Mouse (Mus musculus) lung, embryonic 14.5 days (tissue): Measurements from ENCODE around the gene Cldn34a. TPM values are rescaled to one million over a fixed set of nuclear protein-coding genes. Genes with fewer than 3 reads are reported as not detected.
"Not testable (repeated sequence)": the region's sequence is repeated elsewhere in the genome, so short reads cannot be mapped to it uniquely, and the experiment has no call there.

ENCODE experiments used
- ATAC-seq: fragments of 200-750 bp; cut with Nextera tagmentation; 2 replicates; pipeline ENCODE4 v1.8.0; 2017; ENCODE audit warnings: mild to moderate bottlenecking, moderate TSS enrichment, moderate library complexity; ENCODE audit not compliant: insufficient read depth
- DNase-seq: peaks from one replicate; pipeline ENCODE4 v3.0.0-alpha.2; 2015
- H3K27ac ChIP-seq: fragments of 300-500 bp; sonication (generic); 2 replicates; pipeline ENCODE4 v1.5.1; 2014; ENCODE audit warnings: low read depth, mild to moderate bottlenecking, moderate library complexity
- H3K27me3 ChIP-seq: fragments of 300-500 bp; sonication (generic); 2 replicates; pipeline ENCODE4 v1.6.1; 2014; ENCODE audit warnings: low read length, control low read depth; ENCODE audit not compliant: insufficient read depth
- H3K36me3 ChIP-seq: fragments of 300-500 bp; sonication (generic); 2 replicates; pipeline ENCODE4 v1.6.1; 2014; ENCODE audit warnings: control low read depth; ENCODE audit not compliant: insufficient read depth
- H3K4me1 ChIP-seq: fragments of 300-500 bp; sonication (generic); 2 replicates; pipeline ENCODE4 v1.6.1; 2014; ENCODE audit warnings: antibody characterized with exemption, control low read depth; ENCODE audit not compliant: insufficient read depth
- H3K4me2 ChIP-seq: fragments of 300-500 bp; sonication (generic); 2 replicates; pipeline ENCODE4 v1.6.1; 2014; ENCODE audit warnings: mild to moderate bottlenecking
- H3K4me3 ChIP-seq: fragments of 300-500 bp; sonication (generic); 2 replicates; pipeline ENCODE4 v1.5.1; 2014; ENCODE audit warnings: low read depth, low read length
- H3K9ac ChIP-seq: fragments of 300-500 bp; sonication (generic); 2 replicates; pipeline ENCODE4 v1.6.1; 2014
- H3K9me3 ChIP-seq: fragments of 300-500 bp; sonication (generic); 2 replicates; pipeline ENCODE4 v1.6.1; 2016; ENCODE audit warnings: low read depth, low read length, control low read depth
- CTCF ChIP-seq: IDR thresholded peaks from 2 replicates; pipeline ENCODE4 v1.5.1; 2016; ENCODE audit warnings: antibody characterized with exemption, low read depth
- WGBS: fragments of 180-500 bp; shearing (Covaris S2); extraction: QIAGEN DNeasy Blood & Tissue Kit; methylation state at CpG from one replicate; pipeline ENCODE4 v1.1.7; 2014; 5-methylcytosine and 5-hydroxymethylcytosine counted together
- polyA plus RNA-seq: library from polyadenylated mRNA; unstranded; fragments of >200 nt; fragmentation: Nextera tagmentation; extraction: Ambion mirVana; gene quantifications from 2 replicates; pipeline ENCODE4 v1.2.1, GENCODE M21; 2014

Gene Cldn34a
- polyA plus RNA-seq: not detected in 2 replicates

DNA sequence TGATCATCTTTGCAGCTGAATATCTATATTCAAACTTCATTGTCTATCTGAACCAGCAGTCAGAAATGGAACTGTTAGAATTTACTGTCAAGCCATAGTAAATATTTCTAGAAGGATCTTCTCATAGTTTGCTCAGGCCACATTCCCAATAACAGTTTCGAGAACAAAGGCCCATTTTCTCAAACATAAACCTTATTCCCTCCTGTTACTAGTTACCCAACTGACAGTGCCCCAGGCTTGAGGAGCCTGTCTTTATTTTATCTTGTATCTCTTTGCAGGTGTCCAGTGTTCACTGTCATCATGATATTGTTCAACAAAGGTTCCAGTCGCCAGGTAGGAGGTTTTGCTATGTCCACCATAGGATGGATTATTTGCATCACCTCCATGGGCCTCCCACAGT, at the start of gene Cldn34a:
TSS of gene Cldn34a (plus strand) at position 301 of the 400 bp plus-strand sequence.
- no peak for ATAC-seq

DNA sequence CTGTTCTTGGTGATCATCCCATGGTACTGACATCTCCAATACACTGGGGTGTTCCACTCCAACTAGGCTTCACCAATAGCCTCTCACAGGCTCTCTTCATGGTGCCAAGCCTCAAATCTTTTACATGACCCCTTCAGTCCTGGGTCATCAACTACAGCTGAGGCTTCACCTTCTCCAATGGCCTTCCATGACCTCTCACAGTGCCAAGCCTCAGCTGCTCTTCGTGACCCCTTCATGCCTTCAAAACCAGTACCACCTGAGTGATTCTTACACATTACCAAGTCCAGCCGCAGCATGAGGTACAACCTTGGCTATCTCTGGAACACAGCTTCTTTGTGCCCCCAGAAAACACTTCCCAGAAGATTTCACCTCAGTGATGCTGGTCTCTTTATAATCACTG, 44.5 kb upstream of the Cldn34a start:
- not testable (repeated sequence) for H3K9ac ChIP-seq, H3K4me3 ChIP-seq, H3K27me3 ChIP-seq, H3K27ac ChIP-seq, H3K9me3 ChIP-seq, H3K36me3 ChIP-seq, ATAC-seq, H3K4me2 ChIP-seq, H3K4me1 ChIP-seq, DNase-seq
- WGBS: 80% methylated on average over 2 of the region's 2 CpGs

More for the DNA sequence above, at the start of gene Cldn34a:
- no peak for TF ChIP-seq CTCF
- Histone ChIP-seq H3K27ac (no peak within 1 kb of the TSS), H3K9ac (no peak within 1 kb of the TSS), H3K4me2 (no peak within 1 kb of the TSS), H3K4me1 (no peaks in the 10 kb centered on the region), H3K4me3 (no peak within 1 kb of the TSS), H3K27me3 (no peaks in the 10 kb centered on the region), H3K36me3 (no peaks in the 10 kb centered on the region), H3K9me3 (no peaks in the 10 kb centered on the region)
- no peak for DNase-seq
- 69% methylated on average over 2 of the region's 2 CpGs for WGBS

DNA sequence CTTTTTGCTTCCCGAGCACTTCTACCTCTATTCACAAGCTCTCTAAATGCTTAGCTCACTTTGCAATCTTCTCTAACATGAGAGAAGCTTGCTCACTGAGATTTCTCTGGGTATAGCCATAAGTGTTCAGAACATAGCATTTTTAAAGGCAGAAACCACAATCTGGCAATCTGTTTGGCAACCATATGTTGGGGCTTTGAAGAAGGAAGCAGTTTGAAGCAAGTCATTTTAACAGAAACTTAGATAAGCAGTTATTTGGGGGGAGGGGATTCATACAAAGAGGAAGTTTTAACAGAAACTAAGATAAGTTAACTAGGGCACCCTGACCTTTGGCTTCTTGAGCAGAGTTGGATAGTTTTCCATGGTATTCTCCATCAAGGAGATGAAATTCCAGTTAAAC, 17.4 kb upstream of the Cldn34a start:
- no peak for ATAC-seq
- Histone ChIP-seq H3K27ac (no peak overlapping the region), H3K9ac (no peak overlapping the region), H3K9me3 (no peaks in the 10 kb centered on the region), H3K4me3 (no peak overlapping the region), H3K4me2 (no peak overlapping the region), H3K4me1 (no peaks in the 10 kb centered on the region), H3K36me3 (no peaks in the 10 kb centered on the region), H3K27me3 (no peaks in the 10 kb centered on the region)
- DNase-seq: no peak
- WGBS: 83% methylated on average over 1 of the region's 1 CpGs
- TF ChIP-seq CTCF: no peak

DNA sequence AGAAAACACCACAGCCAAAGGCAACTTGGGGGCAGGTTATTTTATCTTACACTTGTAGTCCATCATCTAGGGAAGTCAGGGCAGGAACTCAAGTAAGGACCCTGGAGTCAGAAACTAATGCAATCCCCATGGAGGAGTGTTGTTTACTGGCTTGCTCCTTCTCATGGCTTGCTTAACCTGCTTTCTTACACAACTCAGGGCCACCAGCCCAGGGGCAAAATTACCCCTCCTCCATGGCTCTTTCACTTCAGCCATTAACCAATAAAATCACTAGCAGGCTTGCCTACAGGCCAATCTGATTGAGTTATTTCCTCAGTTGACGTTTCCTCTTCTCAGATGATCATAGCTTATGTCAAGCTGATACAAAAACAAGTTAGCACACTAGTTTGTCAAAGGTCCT, 15.0 kb upstream of the Cldn34a start:
- ATAC-seq: no peak
- H3K36me3 ChIP-seq: no peaks in the 10 kb centered on the region

DNA sequence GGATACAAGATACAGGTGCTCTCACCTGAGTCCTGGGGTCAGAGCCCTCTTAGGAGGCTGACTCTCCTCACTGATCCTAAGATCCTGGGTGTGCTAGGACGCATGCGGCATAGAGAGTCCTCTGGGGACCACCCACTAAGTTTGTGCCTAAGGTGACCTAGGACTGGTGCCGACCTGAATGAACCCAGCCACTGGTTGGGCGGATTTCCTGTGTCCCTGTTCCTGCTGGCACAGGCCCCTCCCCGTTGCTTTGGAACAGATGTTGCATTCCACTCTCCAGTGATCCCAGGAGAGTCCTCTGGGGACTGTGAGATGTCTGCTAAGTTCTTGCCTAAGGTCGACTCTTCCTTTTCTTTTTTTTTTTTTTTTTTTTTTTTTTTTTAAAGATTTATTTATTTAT, 5.7 kb upstream of the Cldn34a start:
- Histone ChIP-seq H3K4me1 (no peaks in the 10 kb centered on the region), H3K4me3 (no peak overlapping the region), H3K4me2 (no peak overlapping the region), H3K27ac (no peak overlapping the region), H3K9ac (no peak overlapping the region), H3K27me3 (no peaks in the 10 kb centered on the region), H3K36me3 (no peaks in the 10 kb centered on the region), H3K9me3 (no peaks in the 10 kb centered on the region)
- DNase-seq (no peak), ATAC-seq (no peak)
- no peak for TF ChIP-seq CTCF
- 78% methylated on average over 6 of the region's 6 CpGs for WGBS

More for the DNA sequence above, 15.0 kb upstream of the Cldn34a start:
- no peak for DNase-seq
- Histone ChIP-seq H3K9me3 (no peaks in the 10 kb centered on the region), H3K4me3 (no peak overlapping the region), H3K9ac (no peak overlapping the region), H3K27ac (no peak overlapping the region), H3K27me3 (no peaks in the 10 kb centered on the region), H3K4me1 (no peaks in the 10 kb centered on the region), H3K4me2 (no peak overlapping the region)
- WGBS: 23% methylated on average over 1 of the region's 1 CpGs
- TF ChIP-seq CTCF: no peak

Other genes with a start within 250 kb of the Cldn34a start
- 13.8 and 14.8 TPM in 2 replicates for gene Kantr, start 235.8 kb upstream of the Cldn34a start, polyA plus RNA-seq
- 23.1 and 26.0 TPM in 2 replicates for gene Tspyl2, start 220.9 kb upstream of the Cldn34a start, polyA plus RNA-seq
- gene Gpr173, start 194.6 kb upstream of the Cldn34a start, polyA plus RNA-seq: 4.5 and 5.4 TPM in 2 replicates
- gene Shroom2, start 206.1 kb downstream of the Cldn34a start, polyA plus RNA-seq: 11.8 and 12.2 TPM in 2 replicates
- gene Gpr143, start 218.6 kb downstream of the Cldn34a start, polyA plus RNA-seq: 0.24 and 0.47 TPM in 2 replicates